Mouse (Mus musculus) heart, adult 8-10 months (tissue): ENCODE measurements around the gene Hsdl2. TPM values are rescaled to one million over a fixed set of nuclear protein-coding genes. Genes with fewer than 3 reads are reported as not detected.
"Not testable (repeated sequence)": the region's sequence is repeated elsewhere in the genome, so short reads cannot be mapped to it uniquely, and the experiment has no call there.

Source experiments
- DNase-seq: peaks from one replicate; pipeline ENCODE4 v3.0.0; 2022; ENCODE audit warnings: low spot score
- total RNA-seq, 4 experiments: library from RNA; stranded (reverse); gene quantifications; 2 replicates each; pipeline ENCODE4 v1.2.4; 2022

The Hsdl2 gene
- total RNA-seq, 4 experiments from 2014 or later, result 207 to 255 (median 235) TPM

- DNase-seq, result no peak
Observed at GRCm38 (mm10) chr4:59565571-59566188, 15.7 kb upstream of the Hsdl2 start.

DNA sequence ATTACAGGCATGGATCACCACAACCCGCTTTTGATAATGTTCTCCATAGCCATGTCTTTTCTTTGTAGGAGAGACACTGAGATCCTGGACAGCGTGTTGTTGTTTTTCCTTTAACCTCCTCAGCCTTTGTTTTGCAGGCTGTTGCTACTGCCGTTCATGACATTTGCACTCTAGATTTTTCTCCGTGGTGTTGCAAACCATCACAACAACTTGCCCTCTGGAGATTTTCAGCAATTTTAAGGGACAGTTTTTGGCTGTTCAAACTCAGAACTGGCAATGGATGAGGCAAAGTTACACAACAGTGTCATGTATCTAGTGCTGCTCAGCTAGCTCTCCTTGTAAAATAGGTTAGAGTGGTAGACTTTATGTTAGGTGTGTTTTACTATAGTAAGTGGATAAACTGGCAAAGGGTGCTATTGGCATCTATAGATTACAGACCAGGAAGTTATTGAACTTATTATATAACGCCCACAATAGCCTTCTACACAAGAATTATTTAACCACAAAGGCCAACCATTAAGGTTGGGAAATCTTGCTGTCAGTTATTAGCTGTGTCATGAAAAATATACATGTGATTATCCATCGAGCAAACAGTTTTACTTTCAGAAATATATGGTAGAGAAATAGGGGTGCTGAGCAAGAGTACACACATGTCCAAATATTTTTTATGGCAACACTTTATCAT lies 13.6 kb upstream of the Hsdl2 start:
- DNase-seq, result no peak

DNA sequence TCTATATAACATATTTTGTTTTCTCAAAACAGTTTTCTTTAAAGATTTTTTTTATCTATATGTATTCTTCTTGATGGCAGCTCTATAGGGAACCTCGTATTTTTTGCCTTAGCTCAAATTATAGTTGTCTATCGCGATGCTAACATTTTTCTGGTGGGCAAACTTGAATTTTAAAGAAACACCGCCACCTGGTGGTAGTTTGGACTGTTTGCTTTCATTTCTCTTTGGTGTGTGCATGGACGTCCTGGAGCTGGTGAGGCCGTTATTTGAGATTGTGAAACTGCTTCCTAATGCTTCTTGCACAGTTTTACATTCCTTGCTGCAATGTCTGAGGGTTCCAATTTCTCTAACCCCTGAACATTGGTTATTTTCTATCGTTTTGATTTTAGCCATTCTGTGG lies 11.8 kb upstream of the Hsdl2 start:
- peak; percentile 80 for DNase-seq

DNA sequence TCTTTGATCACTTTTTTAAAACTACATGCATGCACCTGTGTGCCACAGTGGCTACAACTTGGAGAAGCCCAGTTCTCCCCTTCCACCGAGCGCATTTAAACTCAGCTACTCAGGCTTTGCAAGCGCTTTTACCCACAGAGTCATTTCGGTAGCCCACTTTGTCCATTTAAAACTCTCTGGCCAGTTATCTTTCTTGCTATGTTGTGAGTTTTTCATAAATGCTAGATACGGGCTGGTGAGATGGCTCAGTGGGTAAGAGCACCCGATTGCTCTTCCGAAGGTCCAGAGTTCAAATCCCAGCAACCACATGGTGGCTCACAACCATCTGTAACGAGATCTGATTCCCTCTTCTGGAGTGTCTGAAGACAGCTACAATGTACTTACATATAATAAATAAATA lies 10.8 kb upstream of the Hsdl2 start:
- DNase-seq, result not testable (repeated sequence)

- DNase-seq, result no peak
Observed at GRCm38 (mm10) chr4:59572521-59573118, 8.7 kb upstream of the Hsdl2 start.

GRCm38 (mm10) chr4:59575184-59575958 lies 6.0 kb upstream of the Hsdl2 start:
- no peak for DNase-seq

GRCm38 (mm10) chr4:59580495-59581281 lies 675 bp upstream of the Hsdl2 start:
- DNase-seq, result no peak

DNA sequence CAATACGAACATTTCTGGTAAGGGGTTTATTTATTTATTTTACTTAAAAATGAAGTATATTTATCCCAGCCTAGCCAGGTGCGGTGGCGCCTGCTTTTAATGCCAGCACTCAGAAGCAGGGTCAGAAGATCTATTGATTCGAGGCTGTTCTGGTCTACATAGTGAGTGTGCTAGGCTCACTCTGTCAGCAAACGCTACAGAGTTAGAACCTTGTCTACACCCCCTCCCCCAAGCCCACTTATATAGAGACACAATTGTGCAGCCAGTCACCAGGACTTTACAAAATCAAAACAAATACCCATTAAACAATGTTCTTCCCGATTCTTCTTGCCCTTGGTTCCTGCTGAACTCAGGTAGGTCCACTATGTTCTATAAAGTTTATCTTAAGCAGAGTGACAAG lies 823 bp downstream of the Hsdl2 start:
- DNase-seq, result no peak

- peak; percentile 62 for DNase-seq
Observed at GRCm38 (mm10) chr4:59585097-59585496, 3.7 kb downstream of the Hsdl2 start.

DNA sequence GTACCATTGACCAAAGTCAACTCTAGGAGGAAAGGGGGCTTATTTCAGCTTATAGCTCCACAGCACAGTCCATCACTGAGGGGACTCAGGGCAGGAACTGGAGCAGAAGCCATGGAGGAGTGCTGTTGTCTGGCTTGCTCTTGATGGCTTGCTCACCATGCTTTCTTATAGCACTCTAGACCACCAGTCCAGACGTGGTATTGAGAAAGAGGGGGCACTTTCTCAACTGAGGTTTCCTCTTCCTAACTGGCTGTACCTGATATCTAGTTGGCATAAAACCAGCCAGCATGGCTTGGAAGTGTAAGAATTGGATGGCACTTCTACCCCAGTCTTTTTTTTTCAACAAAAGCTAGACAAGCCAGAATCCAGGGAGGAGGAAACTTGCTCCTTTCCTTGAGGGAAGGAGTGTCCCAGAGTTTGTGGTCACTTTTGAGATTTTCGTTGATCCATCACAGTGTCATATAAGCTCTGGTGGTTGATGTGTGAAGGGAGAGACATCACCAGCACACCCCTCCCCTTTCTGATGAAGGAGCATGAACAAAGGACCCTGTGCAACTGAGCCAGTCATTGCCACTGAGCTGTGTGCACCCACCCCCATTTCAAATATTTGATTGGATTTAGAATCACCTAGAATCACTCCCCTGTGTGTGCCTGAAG lies 6.0 kb downstream of the Hsdl2 start:
- no peak for DNase-seq

DNA sequence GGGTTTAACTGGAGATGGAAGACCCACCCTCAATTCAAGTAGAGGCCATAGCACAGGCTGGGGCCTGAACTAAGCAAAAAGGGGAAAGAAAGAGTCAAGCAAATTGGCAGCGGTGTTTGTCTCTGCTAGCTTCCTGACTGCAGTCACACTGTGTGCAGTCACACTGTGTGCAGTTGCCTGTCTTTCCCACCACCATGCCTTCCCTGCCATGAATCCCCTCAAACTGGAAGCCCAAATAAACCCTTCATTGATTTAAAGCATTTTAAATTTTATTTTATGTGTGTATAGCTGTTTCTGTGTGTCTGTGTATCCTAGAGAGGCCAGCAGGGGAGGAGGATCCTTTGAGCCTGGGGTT lies 6.5 kb downstream of the Hsdl2 start:
- DNase-seq, result no peak

GRCm38 (mm10) chr4:59594614-59595013 lies 13.3 kb downstream of the Hsdl2 start:
- no peak for DNase-seq

DNA sequence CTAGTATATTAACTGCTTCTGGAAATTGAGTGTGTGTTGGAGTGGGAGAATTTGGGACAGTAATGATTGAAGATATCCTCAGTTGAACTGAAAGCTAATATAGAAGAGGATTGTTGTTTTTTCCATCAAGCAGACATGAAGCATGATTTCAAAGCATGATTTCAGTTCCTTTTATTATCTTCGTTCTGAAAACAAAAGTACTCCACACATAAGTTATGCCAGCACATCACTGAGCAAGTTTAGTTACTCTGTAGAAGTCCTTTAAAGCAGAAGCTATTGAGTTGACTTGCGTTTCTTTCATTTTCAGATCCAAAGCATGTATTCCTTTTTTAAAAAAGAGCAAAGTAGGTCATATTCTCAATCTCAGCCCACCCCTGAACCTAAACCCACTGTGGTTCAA lies 15.2 kb downstream of the Hsdl2 start:
- no peak for DNase-seq

- DNase-seq, result no peak
Observed at GRCm38 (mm10) chr4:59602704-59603103, 21.3 kb downstream of the Hsdl2 start.

DNA sequence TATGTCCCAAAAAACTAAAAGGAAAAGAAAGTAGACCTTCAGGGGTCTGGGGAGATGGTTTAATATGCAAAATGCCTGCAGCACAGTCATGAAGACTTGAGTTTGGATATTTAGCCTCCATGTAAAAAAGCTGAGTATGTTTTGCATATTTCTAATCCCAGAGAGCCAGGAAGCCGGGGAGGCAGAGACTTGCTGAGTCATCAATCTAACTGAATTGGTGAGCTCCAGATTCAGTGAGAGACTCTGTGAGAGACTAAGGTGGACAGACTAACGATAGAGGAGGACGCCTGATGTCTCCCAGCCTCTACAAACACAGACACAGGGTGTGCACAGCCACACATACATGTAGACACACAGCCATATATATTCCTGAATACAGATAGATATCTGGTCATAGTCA lies 23.5 kb downstream of the Hsdl2 start:
- no peak for DNase-seq

GRCm38 (mm10) chr4:59605501-59605900 lies 24.1 kb downstream of the Hsdl2 start:
- DNase-seq, result no peak

GRCm38 (mm10) chr4:59610411-59610810 lies 29.0 kb downstream of the Hsdl2 start:
- DNase-seq, result no peak

DNA sequence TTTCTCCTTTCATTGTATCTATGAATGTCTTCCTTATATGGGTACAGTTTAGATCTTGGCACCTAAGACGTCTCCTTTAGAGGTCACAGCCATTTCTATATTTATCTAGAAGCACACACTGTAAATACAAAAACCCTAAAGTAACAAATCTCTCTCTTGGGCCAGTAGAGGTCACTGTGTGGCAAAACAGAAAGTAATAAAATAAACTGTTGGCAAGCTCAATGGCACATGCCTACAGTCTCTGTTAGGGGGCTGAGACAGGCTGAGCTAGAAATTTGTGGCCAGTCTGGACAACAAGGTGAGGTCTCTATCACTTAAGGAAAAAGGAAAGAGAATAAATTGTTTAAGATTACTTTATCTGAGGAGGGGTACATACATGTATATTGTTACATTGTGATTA lies 33.6 kb downstream of the Hsdl2 start:
- peak; percentile 53 for DNase-seq

DNA sequence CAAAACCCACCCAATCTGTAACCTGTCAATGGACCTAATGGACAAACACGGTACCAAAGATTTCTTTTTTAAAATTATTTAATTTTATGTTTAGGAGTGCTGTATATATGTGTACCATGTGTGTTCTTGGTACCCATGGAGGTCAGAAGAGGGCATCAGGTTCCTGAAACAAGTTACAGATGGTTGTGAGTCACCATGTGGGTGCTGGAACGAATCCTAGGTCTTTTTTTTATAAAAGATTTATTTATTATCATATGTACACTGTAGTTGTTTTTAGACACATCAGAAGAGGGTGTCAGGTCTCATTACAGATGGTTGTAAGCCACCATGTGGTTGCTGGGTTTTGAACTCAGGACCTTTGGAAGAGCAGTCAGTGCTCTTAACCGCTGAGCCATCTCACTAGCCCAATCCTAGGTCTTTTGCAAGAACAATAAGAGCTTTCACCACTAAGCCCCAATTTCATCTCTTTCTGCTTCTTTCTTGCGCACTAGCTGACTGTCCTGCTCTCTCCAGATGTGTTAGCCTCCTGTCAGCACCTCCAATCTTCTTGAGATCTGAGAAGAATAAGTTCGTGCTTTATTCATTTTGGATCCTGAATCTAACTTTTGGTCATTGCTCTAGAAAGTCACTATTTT lies 38.4 kb downstream of the Hsdl2 start:
- no peak for DNase-seq

DNA sequence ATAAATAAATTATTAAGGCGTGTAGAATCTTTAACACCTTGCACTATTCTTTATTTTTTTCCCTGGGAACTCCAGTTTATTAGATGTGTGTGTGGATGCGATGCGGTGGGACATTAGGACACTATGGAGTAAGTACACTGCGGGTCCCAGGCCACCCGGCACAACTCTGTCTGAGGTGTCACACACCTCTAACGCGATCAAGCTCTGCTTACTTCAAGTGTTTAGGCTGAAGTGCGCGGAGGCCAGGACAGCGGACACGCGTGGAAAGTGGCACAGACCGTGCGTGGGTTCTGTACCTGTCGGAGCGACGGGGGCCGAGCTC lies 44.3 kb downstream of the Hsdl2 start:
- peak; percentile 8 for DNase-seq
